Mouse (Mus musculus) heart, embryonic 11.5 days (tissue): ENCODE measurements at regions not wholly inside any gene's neighbourhood (a gene's known extent, or its start where the extent isn't known, plus 50 kb on each side); places are given as distances from the start of the nearest gene placed in this dataset.
"Not testable (repeated sequence)": the region's sequence is repeated elsewhere in the genome, so short reads cannot be mapped to it uniquely, and the experiment has no call there.

Experiments
- ATAC-seq: fragments of 200-750 bp; cut with Nextera tagmentation; replicated peaks from 2 replicates; pipeline ENCODE4 v1.8.0; 2017; ENCODE audit warnings: moderate library complexity; ENCODE audit not compliant: insufficient number of reproducible peaks, low FRiP score, low TSS enrichment
- H3K27ac ChIP-seq: fragments of 300-500 bp; sonication (generic); 2 replicates; pipeline ENCODE4 v1.5.1; 2014; ENCODE audit warnings: mild to moderate bottlenecking, low read depth, low read length
- H3K27me3 ChIP-seq: fragments of 300-500 bp; sonication (generic); 2 replicates; pipeline ENCODE4 v1.6.1; 2014; ENCODE audit warnings: mild to moderate bottlenecking, low read length, mixed read lengths; ENCODE audit not compliant: control insufficient read depth, insufficient read depth
- H3K36me3 ChIP-seq: fragments of 300-500 bp; sonication (generic); 2 replicates; pipeline ENCODE4 v1.6.1; 2014; ENCODE audit warnings: mild to moderate bottlenecking, low read length, moderate library complexity, mixed read lengths; ENCODE audit not compliant: control insufficient read depth, insufficient read depth
- H3K4me1 ChIP-seq: fragments of 300-500 bp; sonication (generic); 2 replicates; pipeline ENCODE4 v1.6.1; 2014; ENCODE audit warnings: low read length; ENCODE audit not compliant: control insufficient read depth, insufficient read depth
- H3K4me2 ChIP-seq: fragments of 300-500 bp; sonication (generic); 2 replicates; pipeline ENCODE4 v1.6.1; 2014; ENCODE audit warnings: mild to moderate bottlenecking, moderate library complexity
- H3K4me3 ChIP-seq: fragments of 300-500 bp; sonication (generic); 2 replicates; pipeline ENCODE4 v1.5.1; 2014; ENCODE audit warnings: low read depth, low read length
- H3K9ac ChIP-seq: fragments of 300-500 bp; sonication (generic); 2 replicates; pipeline ENCODE4 v1.6.1; 2014; ENCODE audit warnings: mild to moderate bottlenecking, low read depth, low read length, moderate library complexity
- H3K9me3 ChIP-seq: fragments of 300-500 bp; sonication (generic); replicated peaks from 2 replicates; pipeline ENCODE4 v1.6.1; 2016; ENCODE audit warnings: low read length; ENCODE audit not compliant: control insufficient read depth
- WGBS: fragments of 180-500 bp; shearing (Covaris S2); extraction: QIAGEN DNeasy Blood & Tissue Kit; methylation state at CpG from one replicate; pipeline ENCODE4 v1.1.7; 2014; ENCODE audit not compliant: insufficient replicate concordance; 5-methylcytosine and 5-hydroxymethylcytosine counted together

GRCm38 (mm10) chr5:77917086-77917676 is 509.3 kb upstream of the Igfbp7 start:
- Histone ChIP-seq H3K9ac (no peak overlapping the region), H3K4me1 (no peaks in the 10 kb centered on the region), H3K4me2 (no peak overlapping the region), H3K36me3 (no peaks in the 10 kb centered on the region), H3K27ac (no peak overlapping the region), H3K4me3 (no peak overlapping the region), H3K9me3 (no peaks in the 10 kb centered on the region), H3K27me3 (no peaks in the 10 kb centered on the region)
- no peak for ATAC-seq
- WGBS, result 68% methylated on average over 7 of the region's 7 CpGs

- Histone ChIP-seq H3K27me3 (no peaks in the 10 kb centered on the region), H3K36me3 (no peaks in the 10 kb centered on the region), H3K9ac (no peak overlapping the region), H3K4me2 (no peak overlapping the region), H3K4me1 (no peaks in the 10 kb centered on the region), H3K9me3 (no peaks in the 10 kb centered on the region), H3K4me3 (no peak overlapping the region), H3K27ac (no peak overlapping the region)
- 63% methylated on average over 2 of the region's 2 CpGs for WGBS
- ATAC-seq, result no peak
Measured at GRCm38 (mm10) chr5:77916375-77916774, 508.5 kb upstream of the Igfbp7 start.

DNA sequence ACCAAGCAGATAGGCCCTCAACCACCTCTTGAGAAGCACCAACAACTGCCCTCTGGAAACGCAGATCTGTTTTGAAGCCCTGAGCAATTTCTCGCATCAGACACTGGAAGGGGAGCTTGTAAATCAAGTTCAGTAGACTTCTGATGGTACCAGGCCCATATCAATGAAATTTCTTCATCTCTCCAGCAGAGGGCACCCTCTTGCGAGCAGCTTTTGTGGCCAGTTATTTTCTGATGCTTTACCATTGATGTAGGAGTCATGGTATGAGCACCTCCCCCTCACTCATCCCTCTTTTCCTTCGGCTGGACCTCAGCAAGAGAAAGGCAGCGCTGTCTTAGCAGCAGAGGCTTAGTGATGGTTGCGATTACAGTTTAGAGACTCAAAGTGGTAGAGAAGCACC is 501.4 kb upstream of the Igfbp7 start:
- H3K4me3 ChIP-seq, result no peak overlapping the region
- H3K27ac ChIP-seq, result no peak overlapping the region
- no peaks in the 10 kb centered on the region for H3K9me3 ChIP-seq
- WGBS, result 50% methylated on average over 6 of the region's 6 CpGs
- no peaks in the 10 kb centered on the region for H3K36me3 ChIP-seq
- no peaks in the 10 kb centered on the region for H3K27me3 ChIP-seq
- no peak for ATAC-seq
- H3K4me1 ChIP-seq, result no peaks in the 10 kb centered on the region
- no peak overlapping the region for H3K9ac ChIP-seq
- H3K4me2 ChIP-seq, result no peak overlapping the region

GRCm38 (mm10) chr5:77892024-77892423 is 484.2 kb upstream of the Igfbp7 start:
- H3K9me3 ChIP-seq, ATAC-seq, H3K4me1 ChIP-seq, H3K27me3 ChIP-seq, H3K27ac ChIP-seq, H3K4me2 ChIP-seq, H3K4me3 ChIP-seq, H3K36me3 ChIP-seq, H3K9ac ChIP-seq: not testable (repeated sequence)
- 75% methylated on average over 2 of the region's 2 CpGs for WGBS

DNA sequence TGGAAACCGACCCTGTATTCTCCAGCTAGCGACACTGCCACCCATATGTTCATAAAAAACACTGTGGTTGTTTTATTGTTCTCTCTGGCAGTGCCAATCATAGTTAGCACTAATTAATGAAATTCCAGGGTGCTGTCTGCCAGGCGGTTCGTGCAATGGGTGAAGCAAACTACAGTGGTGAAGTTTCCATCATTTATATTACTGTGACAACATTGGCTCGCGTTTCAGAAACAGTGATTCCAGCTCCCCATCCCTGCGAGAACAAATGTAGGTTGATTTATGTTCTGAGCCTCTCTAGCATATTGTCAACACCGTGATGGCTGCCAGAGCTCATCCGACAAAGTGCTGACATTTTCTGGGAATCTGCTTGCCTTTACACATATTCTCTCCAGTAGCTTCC is 480.7 kb upstream of the Igfbp7 start:
- no peak for ATAC-seq
- no peak overlapping the region for H3K27ac ChIP-seq
- 74% methylated on average over 9 of the region's 9 CpGs for WGBS
- no peaks in the 10 kb centered on the region for H3K36me3 ChIP-seq
- H3K9me3 ChIP-seq, result no peaks in the 10 kb centered on the region
- H3K9ac ChIP-seq, result no peak overlapping the region
- no peak overlapping the region for H3K4me3 ChIP-seq
- no peak overlapping the region for H3K4me2 ChIP-seq
- no peaks in the 10 kb centered on the region for H3K27me3 ChIP-seq
- no peaks in the 10 kb centered on the region for H3K4me1 ChIP-seq

- ATAC-seq, result no peak
- Histone ChIP-seq H3K4me2 (no peak overlapping the region), H3K27me3 (no peaks in the 10 kb centered on the region), H3K9me3 (no peaks in the 10 kb centered on the region), H3K4me1 (no peaks in the 10 kb centered on the region), H3K9ac (no peak overlapping the region), H3K36me3 (no peaks in the 10 kb centered on the region), H3K27ac (no peak overlapping the region), H3K4me3 (no peak overlapping the region)
- WGBS, result 80% methylated on average over 5 of the region's 5 CpGs
Measured at GRCm38 (mm10) chr5:77871403-77871802, 463.6 kb upstream of the Igfbp7 start.

- ATAC-seq, result no peak
- WGBS, result 74% methylated on average over 7 of the region's 7 CpGs
- H3K4me1 ChIP-seq, result no peaks in the 10 kb centered on the region
- H3K9me3 ChIP-seq, result no peaks in the 10 kb centered on the region
- H3K9ac ChIP-seq, result no peak overlapping the region
- H3K4me3 ChIP-seq, result no peak overlapping the region
- H3K27ac ChIP-seq, result no peak overlapping the region
- H3K36me3 ChIP-seq, result no peaks in the 10 kb centered on the region
- H3K4me2 ChIP-seq, result no peak overlapping the region
- H3K27me3 ChIP-seq, result no peaks in the 10 kb centered on the region
Measured at GRCm38 (mm10) chr5:77865342-77865741, 457.5 kb upstream of the Igfbp7 start.

DNA sequence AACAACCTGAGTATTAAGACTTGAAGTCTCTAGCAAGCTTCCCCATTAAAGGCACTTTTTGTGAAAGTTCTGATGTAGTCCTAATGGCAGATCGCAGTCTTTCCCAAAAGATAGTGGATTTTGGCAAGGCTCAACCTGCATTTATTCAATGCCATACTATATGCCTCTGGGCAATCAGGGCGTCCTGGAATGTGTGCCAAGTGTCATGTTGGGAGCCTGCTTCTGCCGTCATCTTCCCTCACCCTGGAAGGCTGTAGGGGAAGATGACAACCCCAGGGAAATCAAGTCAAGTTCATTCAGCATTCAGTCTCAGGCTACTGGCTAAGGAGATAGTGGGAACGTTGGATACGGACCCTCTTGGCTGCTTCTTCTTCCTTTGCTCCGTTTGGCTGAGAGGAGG is 447.4 kb upstream of the Igfbp7 start:
- no peak overlapping the region for H3K4me2 ChIP-seq

GRCm38 (mm10) chr5:77853999-77854784 is 446.4 kb upstream of the Igfbp7 start:
- Histone ChIP-seq H3K4me3 (no peak overlapping the region), H3K27me3 (no peaks in the 10 kb centered on the region), H3K27ac (no peak overlapping the region), H3K9ac (no peak overlapping the region), H3K4me2 (no peak overlapping the region), H3K4me1 (no peaks in the 10 kb centered on the region), H3K9me3 (no peaks in the 10 kb centered on the region), H3K36me3 (no peaks in the 10 kb centered on the region)
- no peak for ATAC-seq
- 77% methylated on average over 12 of the region's 12 CpGs for WGBS

More for the DNA sequence above, 447.4 kb upstream of the Igfbp7 start:
- 74% methylated on average over 6 of the region's 6 CpGs for WGBS
- Histone ChIP-seq H3K9ac (no peak overlapping the region), H3K36me3 (no peaks in the 10 kb centered on the region), H3K27me3 (no peaks in the 10 kb centered on the region), H3K4me1 (no peaks in the 10 kb centered on the region), H3K9me3 (no peaks in the 10 kb centered on the region), H3K27ac (no peak overlapping the region), H3K4me3 (no peak overlapping the region)
- no peak for ATAC-seq
